Mouse (Mus musculus) erythroblast, embryonic 14.5 days (primary cell): ENCODE data around the gene Aco1.

Source experiments
- GATA1 ChIP-seq: IDR thresholded peaks from 2 replicates; pipeline ENCODE4 v1.6.1; 2012; ENCODE audit warnings: low read length, inconsistent platforms, mixed read lengths
- TAL1 ChIP-seq: IDR thresholded peaks from 3 replicates; pipeline ENCODE4 v1.6.1; 2012; ENCODE audit warnings: low read length, inconsistent platforms, mixed read lengths

- TF ChIP-seq GATA1 (no peak), TAL1 (no peak)
These were observed 41.6 kb downstream of the Aco1 start for GRCm38 (mm10) chr4:40184470-40184869.
